Mouse (Mus musculus): ENCODE data around the gene Trio. TPM values are rescaled to one million over a fixed set of nuclear protein-coding genes. Genes with fewer than 3 reads are reported as not detected.

The Trio gene
- polyA plus RNA-seq, 1 experiment from 2014 or later: 18.6 TPM

- Histone ChIP-seq H3K4me3 (no peak overlapping the region), H3K4me2 (no peak overlapping the region), H3K36me3 (no peaks in the 10 kb centered on the region), H3K9me3 (replicated peaks) (no peaks in the 10 kb centered on the region), H3K4me1 (replicated peaks) (peaks cover 77% of the 10 kb centered on the region), H3K27me3 (replicated peaks) (no peaks in the 10 kb centered on the region), H3K9ac (no peak overlapping the region), H3K27ac (ENCODE audit: poor library complexity, severe bottlenecking) (peak overlapping the region; percentile 60; the same call in 1 of the 2 replicates)
- 0 out of 2 replicates have a peak, but pooled peaks have one; percentile 59 for ATAC-seq (ENCODE audit: insufficient number of reproducible peaks, low FRiP score)
- 50% methylated on average over 18 of the region's 18 CpGs for WGBS
Measured at GRCm38 (mm10) chr15:27943486-27944195, 82.0 kb downstream of the Trio start.

DNA sequence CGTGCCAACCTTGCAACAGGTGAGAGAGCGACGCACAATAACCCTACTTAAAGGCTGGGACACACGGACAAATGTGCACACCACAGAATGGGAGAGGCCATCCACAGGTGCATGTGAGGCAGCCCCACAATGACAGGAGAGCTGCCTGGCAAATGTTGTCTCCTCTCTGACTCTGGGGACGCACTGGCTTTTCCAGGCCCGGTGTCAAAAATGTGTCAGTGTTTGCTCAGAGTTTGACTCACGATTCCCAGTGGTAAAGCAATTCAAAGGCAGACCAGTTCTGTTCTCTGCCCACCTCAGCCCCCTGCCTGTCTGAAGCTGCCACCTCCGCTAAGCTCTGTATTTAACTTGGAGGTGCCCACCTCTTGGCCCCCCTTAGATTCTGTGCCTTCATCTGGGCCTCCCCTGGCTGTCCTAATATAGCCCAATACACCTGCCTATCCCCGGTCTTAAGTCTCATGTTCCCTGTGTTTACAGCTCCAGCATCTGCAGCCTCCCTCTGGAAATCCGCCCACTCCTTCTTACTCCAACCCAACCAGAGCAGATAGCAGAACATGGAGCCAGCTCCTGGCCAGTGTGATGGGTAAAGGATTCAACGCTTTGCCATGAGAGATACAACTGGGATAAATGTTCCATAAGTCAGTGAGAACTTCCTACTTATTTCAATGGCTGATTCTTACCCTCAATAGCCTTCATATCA, 83.3 kb downstream of the Trio start:
- no peak overlapping the region for H3K4me2 ChIP-seq
- WGBS: 66% methylated on average over 11 of the region's 11 CpGs
- no peak overlapping the region for H3K4me3 ChIP-seq
- H3K4me1 ChIP-seq (replicated peaks): peaks cover 87% of the 10 kb centered on the region
- peak overlapping the region; percentile 3 for H3K27ac ChIP-seq (ENCODE audit: poor library complexity, severe bottlenecking)
- H3K27me3 ChIP-seq (replicated peaks): no peaks in the 10 kb centered on the region
- H3K9ac ChIP-seq: peak overlapping the region; percentile 6; the same call in 1 of the 2 replicates
- ATAC-seq (ENCODE audit: insufficient number of reproducible peaks, low FRiP score): no peak
- H3K36me3 ChIP-seq: no peaks in the 10 kb centered on the region
- no peaks in the 10 kb centered on the region for H3K9me3 ChIP-seq (replicated peaks)

GRCm38 (mm10) chr15:27941441-27941840, 84.2 kb downstream of the Trio start:
- Histone ChIP-seq H3K4me2 (no peak overlapping the region), H3K9ac (no peak overlapping the region), H3K9me3 (replicated peaks) (no peaks in the 10 kb centered on the region), H3K4me3 (no peak overlapping the region), H3K36me3 (no peaks in the 10 kb centered on the region), H3K4me1 (replicated peaks) (peaks cover 88% of the 10 kb centered on the region), H3K27me3 (replicated peaks) (no peaks in the 10 kb centered on the region), H3K27ac (ENCODE audit: poor library complexity, severe bottlenecking) (no peak overlapping the region)
- WGBS: 70% methylated on average over 8 of the region's 8 CpGs
- no peak for ATAC-seq (ENCODE audit: insufficient number of reproducible peaks, low FRiP score)

DNA sequence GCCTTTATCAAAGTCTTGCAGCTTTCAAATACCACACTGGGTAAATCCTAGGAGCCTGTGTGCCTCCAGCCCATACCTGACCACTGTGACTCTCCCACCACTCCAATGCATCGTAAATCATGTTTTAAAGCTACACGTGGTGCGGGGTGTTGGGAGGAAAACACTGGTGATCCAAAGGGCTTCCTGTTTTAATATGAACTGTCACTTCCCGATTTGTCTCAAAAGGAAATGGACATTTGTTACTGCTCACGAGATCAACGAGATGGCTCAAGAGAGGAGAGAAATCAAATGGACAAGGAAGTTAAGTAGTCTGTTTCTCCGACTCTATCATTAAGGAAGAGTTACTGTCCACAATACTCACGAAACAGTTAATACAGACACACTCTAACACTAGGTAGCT, 84.6 kb downstream of the Trio start:
- Histone ChIP-seq H3K27me3 (replicated peaks) (no peaks in the 10 kb centered on the region), H3K4me2 (no peak overlapping the region), H3K27ac (ENCODE audit: poor library complexity, severe bottlenecking) (no peak overlapping the region), H3K9ac (no peak overlapping the region), H3K36me3 (no peaks in the 10 kb centered on the region), H3K4me3 (no peak overlapping the region), H3K4me1 (replicated peaks) (peaks cover 89% of the 10 kb centered on the region), H3K9me3 (replicated peaks) (no peaks in the 10 kb centered on the region)
- ATAC-seq (ENCODE audit: insufficient number of reproducible peaks, low FRiP score): no peak
- 72% methylated on average over 8 of the region's 8 CpGs for WGBS

DNA sequence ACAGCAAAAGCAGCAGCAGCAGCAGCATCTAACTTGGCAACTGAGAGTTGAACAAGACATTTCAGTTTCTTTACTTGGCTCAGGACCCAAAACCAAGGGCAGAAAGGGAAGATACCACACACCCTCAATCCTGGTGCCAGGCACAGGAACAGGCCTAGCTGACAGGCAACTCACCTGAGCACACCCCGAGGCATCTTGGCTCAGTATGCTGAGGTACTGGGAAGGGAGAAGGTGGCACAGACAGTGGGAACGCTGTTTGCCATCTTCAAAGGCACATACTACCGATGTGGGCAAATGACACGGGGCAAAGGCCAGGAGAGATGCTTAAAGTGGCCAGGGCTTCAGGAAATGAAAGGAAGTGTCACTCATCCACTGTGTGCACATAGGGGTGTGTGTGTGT, 85.6 kb downstream of the Trio start:
- H3K4me1 ChIP-seq (replicated peaks): peaks cover 91% of the 10 kb centered on the region
- no peaks in the 10 kb centered on the region for H3K36me3 ChIP-seq
- H3K4me2 ChIP-seq: no peak overlapping the region
- H3K9me3 ChIP-seq (replicated peaks): no peaks in the 10 kb centered on the region
- no peaks in the 10 kb centered on the region for H3K27me3 ChIP-seq (replicated peaks)
- no peak for ATAC-seq (ENCODE audit: insufficient number of reproducible peaks, low FRiP score)
- H3K9ac ChIP-seq: no peak overlapping the region
- 82% methylated on average over 4 of the region's 4 CpGs for WGBS
- H3K4me3 ChIP-seq: no peak overlapping the region
- H3K27ac ChIP-seq (ENCODE audit: poor library complexity, severe bottlenecking): no peak overlapping the region

GRCm38 (mm10) chr15:27938886-27939285, 86.8 kb downstream of the Trio start:
- Histone ChIP-seq H3K27me3 (replicated peaks) (no peaks in the 10 kb centered on the region), H3K36me3 (no peaks in the 10 kb centered on the region), H3K9ac (no peak overlapping the region), H3K27ac (ENCODE audit: poor library complexity, severe bottlenecking) (no peak overlapping the region), H3K4me3 (no peak overlapping the region), H3K9me3 (replicated peaks) (no peaks in the 10 kb centered on the region), H3K4me2 (no peak overlapping the region), H3K4me1 (replicated peaks) (peaks cover 81% of the 10 kb centered on the region)
- 77% methylated on average over 6 of the region's 6 CpGs for WGBS
- ATAC-seq (ENCODE audit: insufficient number of reproducible peaks, low FRiP score): no peak

DNA sequence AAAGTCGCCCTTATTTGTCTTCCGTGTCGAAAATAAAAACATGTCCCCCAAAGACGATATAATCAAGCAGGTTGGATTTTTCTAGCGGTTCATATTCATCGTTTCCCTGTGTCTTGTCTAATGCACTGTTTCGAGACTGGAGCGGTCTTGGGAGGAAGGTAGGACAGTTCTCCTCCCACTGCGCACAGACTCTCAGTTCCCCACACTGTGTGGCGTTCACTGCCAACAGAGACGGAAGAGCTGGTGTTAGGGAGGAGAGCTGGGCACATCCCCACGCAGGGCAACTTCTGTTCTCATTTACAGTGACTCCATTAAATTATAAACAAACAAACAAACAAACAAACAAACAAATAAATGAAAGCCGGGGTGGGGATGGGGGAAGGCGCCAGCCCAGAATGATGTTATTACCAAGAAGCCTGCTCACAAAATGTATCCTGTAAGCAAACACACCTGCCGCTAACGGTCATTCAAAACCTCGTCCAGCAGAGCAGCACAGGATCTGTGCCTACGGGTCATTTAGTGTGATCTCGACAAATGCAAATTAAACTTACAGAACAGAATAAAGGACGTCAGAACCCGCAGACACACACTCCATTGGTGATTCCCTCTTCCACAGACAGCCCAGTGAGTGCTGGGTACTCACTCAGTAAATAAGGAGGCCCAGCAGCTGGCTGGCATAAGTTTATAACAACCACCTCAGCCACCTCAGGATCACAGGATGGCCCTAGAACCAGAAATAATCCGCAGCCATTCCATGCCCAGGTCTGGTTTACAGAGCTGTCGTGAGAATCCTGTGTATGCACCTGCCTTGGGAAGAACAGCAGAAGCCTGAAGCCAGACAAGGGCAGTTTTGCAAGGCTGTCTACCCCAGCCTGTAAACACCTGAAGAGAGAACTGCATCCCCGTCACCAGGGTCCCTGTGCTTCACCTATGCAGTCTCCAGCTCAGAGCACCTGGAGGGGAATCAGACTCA, 87.5 kb downstream of the Trio start:
- Histone ChIP-seq H3K9me3 (replicated peaks) (no peaks in the 10 kb centered on the region), H3K27ac (ENCODE audit: poor library complexity, severe bottlenecking) (no peak overlapping the region), H3K27me3 (replicated peaks) (no peaks in the 10 kb centered on the region), H3K4me2 (peak overlapping the region; percentile 67), H3K4me1 (replicated peaks) (peaks cover 77% of the 10 kb centered on the region), H3K36me3 (no peaks in the 10 kb centered on the region), H3K9ac (peak overlapping the region; percentile 53), H3K4me3 (peak overlapping the region; percentile 32)
- WGBS: 34% methylated on average over 24 of the region's 24 CpGs
- ATAC-seq (ENCODE audit: insufficient number of reproducible peaks, low FRiP score): peak; percentile 68

GRCm38 (mm10) chr15:27937003-27937860, 88.4 kb downstream of the Trio start:
- H3K4me3 ChIP-seq: peak overlapping the region; percentile 32
- peak overlapping the region; percentile 53 for H3K9ac ChIP-seq
- H3K36me3 ChIP-seq: no peaks in the 10 kb centered on the region
- peaks cover 70% of the 10 kb centered on the region for H3K4me1 ChIP-seq (replicated peaks)
- peak overlapping the region; percentile 67 for H3K4me2 ChIP-seq
- H3K27ac ChIP-seq (ENCODE audit: poor library complexity, severe bottlenecking): peak overlapping the region; percentile 58; the same call in 1 of the 2 replicates
- H3K27me3 ChIP-seq (replicated peaks): no peaks in the 10 kb centered on the region
- WGBS: 21% methylated on average over 20 of the region's 20 CpGs
- H3K9me3 ChIP-seq (replicated peaks): no peaks in the 10 kb centered on the region
- peak; percentile 88 for ATAC-seq (ENCODE audit: insufficient number of reproducible peaks, low FRiP score)

- no peak for ATAC-seq (ENCODE audit: insufficient number of reproducible peaks, low FRiP score)
- no peak overlapping the region for H3K27ac ChIP-seq (ENCODE audit: poor library complexity, severe bottlenecking)
Measured at GRCm38 (mm10) chr15:27935772-27936746, 89.6 kb downstream of the Trio start.

More at GRCm38 (mm10) chr15:27935772-27936746, 89.6 kb downstream of the Trio start:
- no peak overlapping the region for H3K4me3 ChIP-seq
- no peaks in the 10 kb centered on the region for H3K9me3 ChIP-seq (replicated peaks)
- 69% methylated on average over 12 of the region's 12 CpGs for WGBS
- H3K27me3 ChIP-seq (replicated peaks): no peaks in the 10 kb centered on the region
- H3K9ac ChIP-seq: no peak overlapping the region
- no peaks in the 10 kb centered on the region for H3K36me3 ChIP-seq
- H3K4me2 ChIP-seq: no peak overlapping the region
- peaks cover 67% of the 10 kb centered on the region for H3K4me1 ChIP-seq (replicated peaks)
